Mouse (Mus musculus): Measurements from ENCODE around the gene Cybrd1. TPM values are rescaled to one million over a fixed set of nuclear protein-coding genes. Genes with fewer than 3 reads are reported as not detected.

Gene Cybrd1
- 0.14 TPM in 1 of 2 replicates, not detected in the other for total RNA-seq (2023)

DNA sequence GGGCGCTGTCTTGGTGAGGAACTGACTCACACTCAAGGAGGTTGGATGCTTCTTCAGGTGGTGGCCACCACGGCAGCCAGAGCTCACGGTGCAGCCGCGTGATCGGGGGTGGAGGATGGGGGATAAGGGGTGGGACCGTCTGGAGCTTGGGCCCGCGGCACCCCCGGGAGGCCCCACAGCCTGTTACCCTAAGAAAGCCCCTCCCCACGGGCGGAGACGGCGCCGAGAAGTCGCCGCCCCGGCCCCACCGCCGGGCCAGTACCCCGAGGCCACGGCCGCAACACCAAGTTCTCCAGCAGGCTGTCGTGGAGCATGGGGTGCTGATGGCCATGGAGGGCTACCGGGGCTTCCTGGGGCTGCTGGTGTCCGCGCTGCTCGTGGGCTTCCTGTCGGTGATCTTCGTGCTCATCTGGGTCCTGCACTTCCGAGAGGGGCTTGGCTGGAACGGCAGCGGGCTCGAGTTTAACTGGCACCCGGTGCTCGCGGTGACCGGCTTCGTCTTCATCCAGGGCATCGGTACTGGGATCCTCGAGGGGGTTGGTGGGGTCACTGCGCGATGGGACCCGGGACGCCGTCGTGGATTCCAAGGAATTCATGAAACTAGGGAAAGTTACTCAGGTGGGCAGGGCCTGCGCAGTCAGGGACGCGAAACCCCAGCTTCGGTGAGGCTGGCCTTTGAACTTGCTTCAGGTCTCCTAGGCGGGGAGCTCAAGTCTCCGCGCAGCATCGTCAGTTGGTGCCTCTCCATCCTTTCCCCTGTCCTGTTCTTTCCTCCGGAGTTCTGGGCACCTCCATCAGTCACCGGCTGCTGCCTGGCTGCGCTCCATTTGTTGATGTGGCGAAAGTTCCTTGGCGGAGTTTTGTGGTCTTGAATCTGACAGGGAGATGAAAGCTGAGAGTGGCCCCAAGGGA is at the start of gene Cybrd1:
Gene Cybrd1, plus strand, starts transcription at position 127 of the 912 bp plus-strand sequence.

Other genes with a start within 250 kb of the Cybrd1 start
- gene Dcaf17, start 62.6 kb upstream of the Cybrd1 start, total RNA-seq (2023): 8.1 and 8.8 TPM in 2 replicates
- gene Mettl8, start 62.3 kb upstream of the Cybrd1 start, total RNA-seq (2023): 3.0 and 4.6 TPM in 2 replicates
- 65.8 and 70.9 TPM in 2 replicates for gene Dync1i2, start 93.8 kb downstream of the Cybrd1 start, total RNA-seq (2023)
- 50.8 and 63.7 TPM in 2 replicates for gene Slc25a12, start 249.8 kb downstream of the Cybrd1 start, total RNA-seq (2023)

All from neutrophil, adult 65 days (primary cell).